Mouse (Mus musculus) B cell, adult 2 months (primary cell): ENCODE results near the gene Sox2.

Experiments used
- DNase-seq, 2 experiments: peaks; one replicate each; pipeline ENCODE4 v3.0.0; 2022

Gene Sox2

GRCm38 (mm10) chr3:34649726-34650620, at the start of gene Sox2:
TSS of gene Sox2 (plus strand) at chr3:34650405.
- peak in 1 of 2 experiments; percentile 3 for DNase-seq

- DNase-seq, result no peak
These were observed 49.1 kb upstream of the Sox2 start for GRCm38 (mm10) chr3:34601116-34601515.

- DNase-seq, result no peak
These were observed 36.1 kb upstream of the Sox2 start for GRCm38 (mm10) chr3:34614107-34614506.

- no peak for DNase-seq
These were observed 34.7 kb upstream of the Sox2 start for GRCm38 (mm10) chr3:34615526-34615925.

- no peak for DNase-seq
These were observed 31.3 kb upstream of the Sox2 start for GRCm38 (mm10) chr3:34618934-34619333.

- no peak for DNase-seq
These were observed 30.1 kb upstream of the Sox2 start for GRCm38 (mm10) chr3:34620121-34620520.

- no peak for DNase-seq
These were observed 25.4 kb upstream of the Sox2 start for GRCm38 (mm10) chr3:34624721-34625270.

- DNase-seq, result no peak
These were observed 23.7 kb upstream of the Sox2 start for GRCm38 (mm10) chr3:34626521-34626920.

- no peak for DNase-seq
These were observed 20.2 kb upstream of the Sox2 start for GRCm38 (mm10) chr3:34630031-34630430.

- no peak for DNase-seq
These were observed 19.5 kb upstream of the Sox2 start for GRCm38 (mm10) chr3:34630736-34631135.

GRCm38 (mm10) chr3:34636958-34637357, 13.2 kb upstream of the Sox2 start:
- DNase-seq, result no peak

GRCm38 (mm10) chr3:34637481-34637880, 12.7 kb upstream of the Sox2 start:
- DNase-seq, result no peak

- DNase-seq, result no peak
These were observed 12.3 kb upstream of the Sox2 start for GRCm38 (mm10) chr3:34637926-34638325.

- no peak for DNase-seq
These were observed 11.9 kb upstream of the Sox2 start for GRCm38 (mm10) chr3:34638344-34638743.

- DNase-seq, result no peak
These were observed 11.0 kb upstream of the Sox2 start for GRCm38 (mm10) chr3:34639031-34639872.

- DNase-seq, result no peak
These were observed 10.3 kb upstream of the Sox2 start for GRCm38 (mm10) chr3:34639873-34640270.

- no peak for DNase-seq
These were observed 9.9 kb upstream of the Sox2 start for GRCm38 (mm10) chr3:34640276-34640675.

GRCm38 (mm10) chr3:34640690-34641600, 9.3 kb upstream of the Sox2 start:
- DNase-seq, result no peak

GRCm38 (mm10) chr3:34641756-34642497, 8.3 kb upstream of the Sox2 start:
- no peak for DNase-seq

- DNase-seq, result no peak
These were observed 7.7 kb upstream of the Sox2 start for GRCm38 (mm10) chr3:34642498-34642941.

GRCm38 (mm10) chr3:34643067-34643466, 7.1 kb upstream of the Sox2 start:
- no peak for DNase-seq
